Mouse (Mus musculus) liver, embryonic 14.5 days (tissue): ENCODE data around the gene Timm29.

Experiments
- CTCF ChIP-seq: IDR thresholded peaks from 2 replicates; pipeline ENCODE4 v1.5.1; 2016; ENCODE audit warnings: antibody characterized with exemption, low read depth, control low read depth
- EP300 ChIP-seq: IDR thresholded peaks from 2 replicates; pipeline ENCODE4 v1.6.1; 2016; ENCODE audit warnings: antibody characterized with exemption, low read depth

- no peak for TF ChIP-seq CTCF
- no peak for TF ChIP-seq EP300
Observed at GRCm38 (mm10) chr9:21609861-21610260, 17.3 kb downstream of the Timm29 start.
